Mouse (Mus musculus) inflammation-experienced regulatory T-cells, adult 16 weeks (primary cell): Measurements from ENCODE around the gene Erp29. TPM values are rescaled to one million over a fixed set of nuclear protein-coding genes. Genes with fewer than 3 reads are reported as not detected.

Experiments used
- polyA plus RNA-seq: library from polyadenylated mRNA; unstranded; fragments of 100-300 nt; shearing (Covaris generic); gene quantifications from one replicate; pipeline ENCODE4 v1.2.1, GENCODE M21; 2017

The Erp29 gene
- 65.8 TPM for polyA plus RNA-seq

DNA sequence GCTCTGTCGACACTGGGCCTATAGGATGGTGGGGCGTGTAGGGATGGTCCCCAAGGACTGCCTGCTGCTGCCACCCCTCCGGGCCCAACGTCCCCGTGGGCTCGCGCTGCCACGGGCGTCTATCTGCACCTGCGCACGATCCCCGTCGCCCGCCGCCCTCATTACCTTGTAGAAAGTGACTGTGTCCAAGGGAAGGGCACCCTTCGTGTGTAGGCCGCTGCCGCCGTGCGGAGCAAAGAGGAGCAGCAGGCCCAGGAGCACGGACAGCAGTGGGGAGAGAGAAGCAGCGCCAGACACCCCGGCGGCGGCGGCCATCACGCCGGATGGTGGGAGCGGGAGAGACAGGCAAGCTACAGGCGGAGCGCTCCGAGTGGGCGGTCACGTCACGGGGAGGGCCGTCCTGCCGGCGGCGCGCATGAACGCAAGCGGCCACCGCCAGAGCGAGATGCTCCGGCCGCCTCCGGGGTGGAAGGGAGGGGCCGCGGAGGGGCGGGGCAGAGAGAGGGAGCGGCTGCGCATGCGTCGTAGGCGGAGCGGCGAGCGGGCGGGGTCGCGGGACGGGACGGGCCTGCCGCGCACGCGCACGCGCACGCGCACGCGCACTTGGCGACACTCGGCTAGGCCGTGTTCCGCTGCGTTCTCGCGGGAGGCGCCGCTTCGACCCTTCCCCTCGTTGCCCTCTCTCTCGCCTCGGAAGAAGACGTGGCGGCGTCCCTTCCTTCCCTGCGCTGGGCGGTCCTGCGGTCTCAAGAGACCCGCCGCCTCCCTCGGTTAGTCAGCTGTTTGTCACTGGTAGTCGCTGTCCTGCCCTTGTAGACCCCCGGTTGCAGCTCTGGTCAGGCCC lies at the start of gene Erp29:
Gene Erp29, minus strand, starts transcription at position 481 of the 844 bp plus-strand sequence.

DNA sequence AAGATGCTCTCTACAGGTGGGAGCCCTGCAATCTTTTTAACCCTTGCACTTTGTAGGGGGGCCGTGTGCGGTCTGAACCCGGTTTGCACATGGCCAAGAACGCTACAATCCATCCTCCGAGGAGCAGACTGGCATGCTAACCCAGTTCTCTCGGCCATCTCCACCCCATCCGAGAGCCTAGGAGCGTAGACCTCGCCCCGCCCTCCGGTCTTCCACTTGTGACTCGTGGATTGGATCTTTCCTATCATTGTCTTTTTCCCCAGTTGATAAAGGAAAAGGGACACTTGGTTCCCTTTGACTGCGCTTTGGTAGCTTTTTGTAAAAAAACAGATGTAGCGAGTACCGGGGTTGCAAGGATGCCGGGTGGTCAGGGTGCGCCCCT lies 671 bp downstream of the Erp29 start, which contains the start of gene Tmem116:
Gene Tmem116, plus strand, starts transcription at position 250 of the 382 bp plus-strand sequence.

DNA sequence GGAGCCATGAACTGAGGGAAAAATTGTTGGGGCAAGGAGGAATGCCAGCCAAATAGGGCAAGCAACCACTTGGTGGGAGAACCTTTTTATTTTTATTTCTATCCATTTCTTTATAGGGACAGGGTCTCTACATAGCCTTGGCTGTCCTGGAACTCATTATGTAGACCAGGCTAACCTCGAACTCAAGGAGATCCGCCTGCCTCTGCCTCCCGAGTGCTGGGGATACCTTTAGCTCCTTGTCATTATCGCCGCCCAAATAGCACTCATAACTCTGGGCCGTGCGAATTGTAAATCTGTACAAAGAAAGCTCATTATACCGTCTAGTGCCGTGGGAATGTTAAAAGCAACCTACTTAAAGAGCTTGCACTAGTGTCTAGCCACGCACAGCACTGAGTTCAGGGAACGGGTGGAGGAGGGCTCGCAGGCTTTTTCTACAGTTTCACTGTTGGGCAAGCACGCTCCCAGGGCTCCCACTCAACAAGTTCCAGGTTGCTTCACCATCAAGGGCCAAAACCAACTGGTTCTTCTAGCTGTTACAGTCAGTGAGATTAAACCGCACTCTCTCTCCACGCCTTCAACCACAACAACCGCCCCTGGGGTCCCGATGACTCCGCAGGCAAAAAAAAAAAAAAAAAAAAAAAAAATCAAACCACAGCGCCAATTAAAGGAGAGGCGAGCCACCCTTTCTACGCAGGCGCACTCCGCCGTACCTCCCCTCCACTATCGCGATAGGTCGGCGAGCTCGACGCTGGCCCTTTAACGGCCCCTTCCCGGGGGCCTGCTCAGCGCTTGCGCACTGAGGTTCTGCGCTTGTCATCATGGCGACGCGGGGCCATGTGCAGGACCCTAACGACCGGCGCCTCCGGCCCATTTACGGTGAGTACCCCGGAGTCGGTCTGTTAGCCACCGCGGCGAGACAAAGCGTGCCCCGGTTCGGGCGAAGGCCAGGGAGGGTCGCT lies 54.8 kb downstream of the Erp29 start, which contains the start of gene Naa25:
Gene Naa25, plus strand, starts transcription at position 750 of the 959 bp plus-strand sequence.

DNA sequence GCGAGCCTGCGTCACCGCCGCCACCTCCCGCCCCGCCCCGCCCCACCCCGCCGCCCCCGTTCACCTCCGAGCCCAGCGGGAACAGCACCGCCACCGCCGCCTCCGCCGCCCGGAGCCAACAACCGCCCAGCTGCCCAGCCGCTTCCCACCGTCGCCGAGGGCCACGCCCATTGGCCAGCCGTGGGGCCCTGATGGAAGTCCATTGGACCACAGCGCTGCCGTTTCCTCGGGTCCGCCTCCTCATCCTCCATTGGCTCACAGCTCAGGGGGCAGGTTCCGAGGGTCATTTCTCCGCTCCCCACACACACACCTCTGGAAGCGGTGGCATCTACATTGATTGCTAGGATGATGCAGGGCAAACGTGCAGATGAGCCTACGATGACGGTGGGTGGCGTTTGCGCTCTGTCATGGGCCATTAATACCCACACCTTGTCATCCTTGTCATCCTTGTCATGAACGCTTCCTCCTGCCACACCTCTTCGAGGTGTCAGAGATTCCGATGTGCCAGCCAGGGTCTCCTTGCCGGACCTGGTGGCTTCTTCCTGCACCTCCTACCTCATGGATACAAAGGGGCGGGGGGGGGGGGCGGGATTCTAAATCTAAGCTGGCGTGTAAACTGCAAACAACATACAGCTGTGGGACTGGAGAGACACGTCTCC lies 66.7 kb downstream of the Erp29 start, which contains the start of gene Trafd1:
Gene Trafd1, minus strand, starts transcription at position 172 of the 659 bp plus-strand sequence.

Other genes starting within 250 kb of the Erp29 start
- gene Rpl6, start 248.0 kb downstream of the Erp29 start, polyA plus RNA-seq: 751 TPM
- 4.8 TPM for gene Hectd4, start 232.3 kb downstream of the Erp29 start, polyA plus RNA-seq
- gene Trafd1, start 66.9 kb downstream of the Erp29 start, polyA plus RNA-seq: 65.5 TPM
- 48.6 TPM for gene Naa25, start 54.6 kb downstream of the Erp29 start, polyA plus RNA-seq
- 1.2 TPM for gene Tmem116, start 613 bp downstream of the Erp29 start, polyA plus RNA-seq
- 0.11 TPM for gene Adam1b, start 50.9 kb upstream of the Erp29 start, polyA plus RNA-seq
- gene Adam1a, start 93.0 kb upstream of the Erp29 start, polyA plus RNA-seq: 2.1 TPM
- not detected for gene Gm42878, start 93.0 kb upstream of the Erp29 start, polyA plus RNA-seq
- 32.9 TPM for gene Mapkapk5, start 93.4 kb upstream of the Erp29 start, polyA plus RNA-seq
- gene Aldh2, start 141.3 kb upstream of the Erp29 start, polyA plus RNA-seq: 24.9 TPM
- 2.3 TPM for gene Acad12, start 166.4 kb upstream of the Erp29 start, polyA plus RNA-seq
- 12.5 TPM for gene Acad10, start 208.0 kb upstream of the Erp29 start, polyA plus RNA-seq
- gene Brap, start 208.1 kb upstream of the Erp29 start, polyA plus RNA-seq: 8.9 TPM